Mouse (Mus musculus): ENCODE data around the gene Ccdc155. TPM values are rescaled to one million over a fixed set of nuclear protein-coding genes. Genes with fewer than 3 reads are reported as not detected.
A peak's percentile ranks its signal among the peaks of the same experiment; 100 is the strongest.
"Not testable (repeated sequence)": the region's sequence is repeated elsewhere in the genome, so short reads cannot be mapped to it uniquely, and the experiment has no call there.

Ccdc155 gene
- total RNA-seq, 4 experiments from 2014 or later, result 4.3 to 6.4 (median 5.4) TPM

DNA sequence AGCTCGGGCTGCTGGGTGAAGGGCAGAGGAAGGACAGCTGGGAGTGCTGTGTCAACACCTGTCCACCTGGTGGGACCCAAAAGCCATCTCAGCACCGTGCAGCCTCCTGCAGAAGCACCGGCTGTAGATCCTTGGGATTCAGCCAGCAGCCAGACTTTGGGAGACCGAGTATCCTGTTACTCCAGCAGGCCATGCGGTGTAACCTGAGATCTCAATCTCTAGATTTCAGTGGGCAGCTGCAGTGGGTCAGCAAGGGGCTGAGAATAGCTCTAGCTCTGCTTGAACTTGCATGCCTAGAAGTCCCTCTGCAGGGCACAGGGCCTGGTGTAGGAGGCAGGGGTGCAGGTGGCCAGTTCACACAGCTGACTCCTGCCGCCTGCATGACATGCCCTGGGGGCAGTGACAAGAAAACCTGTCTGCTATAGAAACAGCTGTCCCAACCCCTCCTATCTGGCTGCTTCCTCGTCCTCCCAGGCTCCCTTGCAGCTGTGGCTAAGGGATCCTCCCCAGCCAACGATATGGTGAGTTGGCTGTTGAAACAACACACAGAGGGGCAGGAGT lies 12.8 kb downstream of the Ccdc155 start:
- no peak for DNase-seq (ENCODE audit: low spot score in 2 of 2)

DNA sequence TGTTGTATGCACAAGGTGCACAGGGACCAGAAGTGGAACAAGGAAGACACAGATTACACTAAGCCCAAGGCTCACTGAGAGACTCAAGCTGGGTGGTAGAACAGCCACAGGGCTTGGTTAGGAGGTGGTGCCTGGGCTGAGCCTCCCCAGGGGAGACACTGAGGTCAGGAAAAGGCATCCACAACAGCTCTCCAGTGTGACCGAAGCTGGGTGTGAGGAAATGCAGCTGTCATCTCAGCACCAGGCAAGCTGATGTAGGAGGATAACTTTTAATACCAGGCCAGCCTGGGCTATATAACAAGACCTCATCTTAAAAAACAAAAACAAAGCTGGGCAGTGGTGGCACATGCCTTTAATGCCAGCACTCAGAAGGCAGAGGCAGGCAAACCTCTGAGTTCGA lies 13.5 kb downstream of the Ccdc155 start:
- no peak for DNase-seq (ENCODE audit: low spot score in 2 of 2)

DNA sequence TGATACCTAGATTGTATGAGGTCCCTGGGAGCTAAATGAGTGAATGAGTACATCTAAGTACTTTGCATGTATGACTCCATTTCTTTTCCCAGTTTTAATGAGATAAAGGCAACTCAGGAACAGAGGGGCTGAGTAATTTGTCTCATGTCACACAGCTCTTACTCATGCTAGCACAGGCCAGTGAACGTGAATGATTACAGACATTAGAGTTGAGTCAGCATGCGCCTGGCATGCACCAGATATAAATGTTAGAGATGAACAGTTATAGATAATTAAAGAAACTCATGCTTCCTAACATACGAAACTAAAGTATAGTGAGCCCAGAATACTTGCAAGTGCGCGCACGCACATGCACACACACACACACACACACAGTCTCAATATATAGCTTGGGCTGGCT lies 14.5 kb downstream of the Ccdc155 start:
- DNase-seq (ENCODE audit: low spot score in 2 of 2), result no peak

DNA sequence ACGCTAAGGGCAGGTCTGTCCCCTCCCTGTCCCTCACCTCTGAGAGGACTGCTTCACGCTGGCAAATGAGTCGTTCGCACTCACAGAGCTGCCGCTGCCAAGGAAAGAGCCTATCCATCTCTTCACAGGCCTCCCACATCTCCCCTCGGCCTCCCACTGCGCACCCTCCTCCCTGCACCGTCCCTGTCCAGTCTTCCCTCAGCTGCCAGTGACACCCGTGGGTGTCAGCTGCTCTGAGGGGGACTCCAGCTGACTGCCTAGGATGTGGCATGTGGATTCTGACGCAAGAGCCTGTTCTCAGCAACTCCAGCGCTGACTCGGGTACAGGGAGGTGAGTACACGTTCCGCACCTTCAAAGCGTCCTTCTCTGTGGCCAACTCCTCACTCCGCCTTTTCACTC lies 15.1 kb downstream of the Ccdc155 start:
- DNase-seq (ENCODE audit: low spot score in 2 of 2), result peak in 1 of 2 experiments; percentile 75

DNA sequence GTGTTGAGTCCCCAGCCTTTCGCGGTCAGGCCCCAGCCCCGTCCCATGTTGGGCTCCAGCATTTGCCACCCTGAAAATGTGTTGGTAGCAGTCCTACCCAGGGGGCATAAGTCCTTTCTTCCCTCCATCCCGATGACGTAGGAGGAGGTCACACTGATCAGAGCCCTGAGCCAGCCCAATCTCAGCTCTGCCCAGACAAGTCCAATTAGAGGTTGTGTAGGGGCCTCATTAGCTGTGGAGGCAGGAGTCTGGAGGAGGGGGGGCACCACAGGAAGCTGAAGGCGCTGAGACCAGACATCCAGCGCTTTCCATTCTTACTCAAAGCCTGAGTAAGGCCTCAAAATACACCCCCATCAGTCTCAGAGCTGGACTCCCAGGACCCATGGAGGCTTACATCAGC lies 18.8 kb downstream of the Ccdc155 start:
- DNase-seq (ENCODE audit: low spot score in 2 of 2), result no peak

DNA sequence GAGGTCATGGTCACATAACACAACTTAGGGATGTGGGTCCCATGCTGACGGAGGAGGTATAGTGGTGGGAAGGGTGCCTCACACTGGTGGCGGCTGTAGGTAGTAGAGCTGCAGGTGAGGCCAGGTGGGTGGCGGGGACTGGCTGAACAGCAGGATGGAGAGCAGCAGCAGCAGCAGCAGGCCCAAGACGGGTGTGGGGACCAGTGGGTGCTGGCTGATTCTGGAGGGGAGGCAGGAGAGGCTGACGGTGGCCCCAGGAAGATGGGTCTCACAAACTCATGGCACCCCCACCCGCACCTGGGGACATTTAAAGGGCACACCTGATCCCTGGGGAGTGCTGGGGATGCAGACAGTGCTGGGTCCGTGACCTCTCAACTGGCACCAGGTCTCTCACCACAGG lies 21.0 kb downstream of the Ccdc155 start:
- no peak for DNase-seq (ENCODE audit: low spot score in 2 of 2)

DNA sequence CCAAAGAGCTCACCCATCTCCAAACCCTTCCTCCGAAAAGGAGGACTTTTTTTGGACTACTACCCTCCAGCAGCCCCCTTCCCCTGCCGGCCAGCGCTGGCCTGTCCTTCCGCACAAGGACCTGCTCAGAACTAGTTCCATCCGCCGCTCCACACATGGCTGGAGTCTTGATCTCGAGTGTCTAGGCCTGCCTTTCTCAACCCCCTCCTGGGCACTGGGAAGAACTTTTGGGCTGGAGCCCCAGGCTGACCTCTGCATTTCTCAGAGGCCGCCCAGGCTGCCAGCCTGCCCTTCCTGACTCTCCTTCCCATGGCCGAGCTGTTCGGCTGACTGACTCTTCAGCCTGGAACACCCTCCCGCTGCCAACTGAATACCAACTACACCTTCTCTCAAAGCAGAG lies 22.1 kb downstream of the Ccdc155 start:
- DNase-seq (ENCODE audit: low spot score in 2 of 2), result no peak

DNA sequence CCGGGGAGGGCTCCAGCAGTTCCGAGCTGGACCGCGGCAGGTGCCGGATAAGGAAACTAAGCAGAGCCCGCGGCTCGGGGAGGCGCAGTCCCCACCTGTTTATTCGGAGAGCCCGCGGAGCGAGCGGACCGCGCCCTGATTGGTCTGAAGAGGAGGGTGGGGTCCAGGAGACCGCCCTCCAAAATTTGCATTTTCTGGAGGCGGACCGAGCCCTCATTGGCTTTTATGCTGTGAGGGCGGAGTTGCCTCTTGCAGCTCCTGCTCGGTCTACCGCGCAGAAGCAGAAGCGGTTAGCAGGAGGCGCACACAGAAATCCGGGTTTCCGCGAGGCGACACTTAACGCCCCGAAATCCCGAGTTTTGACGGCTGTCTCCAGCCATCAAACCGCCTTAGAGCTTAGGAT lies 22.5 kb downstream of the Ccdc155 start:
- DNase-seq (ENCODE audit: low spot score in 2 of 2), result peak; percentile 70 to 86

DNA sequence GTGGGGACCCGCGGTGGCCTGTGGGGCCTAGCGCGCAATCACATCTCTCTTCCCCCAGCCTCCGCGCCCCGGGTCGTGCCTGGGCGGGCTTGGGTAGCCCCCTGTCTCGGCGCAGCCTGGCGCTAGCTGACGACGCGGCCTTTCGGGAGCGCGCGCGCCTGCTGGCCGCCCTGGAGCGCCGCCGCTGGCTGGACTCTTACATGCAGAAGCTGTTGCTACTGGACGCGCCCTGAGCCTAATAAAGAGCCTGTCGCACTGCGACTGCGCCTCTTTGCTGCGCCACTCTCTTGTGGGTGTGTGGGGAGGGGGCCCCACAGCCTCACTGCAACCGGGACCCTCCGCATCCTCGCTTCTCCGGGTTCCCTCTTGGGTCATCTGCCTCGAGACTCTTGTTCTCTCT lies 23.2 kb downstream of the Ccdc155 start:
- DNase-seq (ENCODE audit: low spot score in 2 of 2), result no peak

DNA sequence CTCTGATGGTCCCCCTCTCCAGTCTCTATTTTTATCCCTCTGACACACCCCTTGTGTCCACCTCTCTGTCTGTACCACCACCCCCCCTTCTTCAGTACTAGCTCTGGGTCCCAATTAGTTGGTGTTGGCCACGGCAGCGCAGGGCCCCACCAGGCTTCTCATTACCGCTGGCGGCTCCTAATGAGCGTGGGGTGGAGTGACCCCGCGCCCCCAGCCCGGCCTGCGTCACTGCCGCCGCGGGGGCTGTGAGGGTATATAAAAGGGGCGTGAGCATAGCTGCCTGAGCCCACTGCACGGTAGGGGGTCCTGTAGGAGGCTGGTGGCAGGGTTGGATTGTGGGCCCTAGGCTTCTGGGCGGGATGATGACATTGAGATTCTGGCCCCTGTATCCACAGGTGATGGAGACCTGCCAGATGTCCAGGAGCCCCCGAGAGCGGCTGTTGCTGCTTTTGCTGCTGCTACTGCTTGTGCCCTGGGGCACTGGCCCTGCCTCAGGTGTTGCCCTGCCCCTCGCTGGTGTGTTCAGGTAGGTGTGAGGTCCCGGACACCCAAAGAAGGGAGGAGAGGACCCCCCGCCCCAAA lies 23.7 kb downstream of the Ccdc155 start, which contains the start of gene Pth2:
Pth2 (plus strand) TSS at position 100 of the 582 bp plus-strand sequence.
- no peak for DNase-seq (ENCODE audit: low spot score in 2 of 2)

DNA sequence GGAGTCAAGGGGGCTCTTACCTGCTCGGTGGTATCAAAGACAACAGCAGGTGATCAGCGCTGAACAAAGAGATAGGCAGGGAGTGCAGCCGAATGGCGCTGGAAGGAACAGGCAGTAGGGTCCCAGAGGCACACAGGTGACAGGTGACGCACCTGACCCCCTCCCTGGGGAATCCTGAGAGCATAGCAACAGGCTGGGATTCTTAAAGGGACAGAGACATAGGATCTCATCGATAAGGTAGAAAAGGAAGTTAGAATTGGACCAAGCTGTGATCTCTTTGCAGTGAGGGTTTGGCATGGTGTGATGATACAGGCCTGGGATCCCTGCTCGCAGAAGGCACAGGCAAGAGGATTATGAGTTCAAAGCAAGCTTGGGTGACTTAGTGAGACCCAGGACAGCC lies 25.2 kb downstream of the Ccdc155 start, which contains the start of gene Gfy:
Gfy (minus strand) TSS at position 101 of the 400 bp plus-strand sequence.
- DNase-seq (ENCODE audit: low spot score in 2 of 2), result no peak

DNA sequence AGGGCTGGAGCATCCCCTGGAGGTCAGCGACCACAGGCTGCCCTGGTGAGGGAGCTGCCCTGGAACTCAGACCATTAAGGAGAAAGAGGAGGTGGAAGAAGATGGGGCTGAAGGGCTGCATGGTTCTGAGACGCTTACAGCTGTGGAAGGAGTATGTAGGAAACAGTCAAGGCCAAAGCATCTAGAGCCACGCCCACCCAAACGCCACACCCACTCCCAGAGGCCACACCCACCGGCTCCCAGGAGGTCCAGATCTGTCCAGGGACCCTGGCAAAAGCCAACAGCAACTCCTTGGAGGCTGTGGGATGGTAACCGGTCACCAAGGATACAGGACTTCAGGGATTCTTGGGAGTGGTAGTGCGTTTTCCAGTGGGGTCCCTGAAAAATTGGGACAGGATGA lies 26.1 kb downstream of the Ccdc155 start:
- DNase-seq (ENCODE audit: low spot score in 2 of 2), result no peak

DNA sequence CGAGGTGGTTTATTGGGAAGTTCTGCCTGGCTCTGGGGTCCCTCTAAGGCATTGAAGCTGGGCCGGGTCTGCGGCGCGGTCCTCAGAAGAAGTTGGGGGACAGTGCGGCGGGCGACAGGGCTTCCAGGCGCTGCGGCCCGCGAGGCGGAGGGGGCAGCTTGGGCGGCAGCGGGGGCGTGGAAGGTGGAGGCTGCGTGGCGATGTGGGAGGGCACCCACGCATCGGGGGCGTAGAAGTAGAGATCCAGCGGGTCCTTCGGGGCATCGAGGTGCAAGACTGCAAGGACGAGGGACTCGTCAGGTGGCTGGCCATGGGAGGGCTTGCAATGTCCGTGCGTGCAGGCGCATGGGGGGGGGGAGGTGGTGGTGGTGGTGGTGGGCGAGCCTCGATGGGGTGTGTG lies 28.3 kb downstream of the Ccdc155 start:
- DNase-seq (ENCODE audit: low spot score in 2 of 2), result no peak

DNA sequence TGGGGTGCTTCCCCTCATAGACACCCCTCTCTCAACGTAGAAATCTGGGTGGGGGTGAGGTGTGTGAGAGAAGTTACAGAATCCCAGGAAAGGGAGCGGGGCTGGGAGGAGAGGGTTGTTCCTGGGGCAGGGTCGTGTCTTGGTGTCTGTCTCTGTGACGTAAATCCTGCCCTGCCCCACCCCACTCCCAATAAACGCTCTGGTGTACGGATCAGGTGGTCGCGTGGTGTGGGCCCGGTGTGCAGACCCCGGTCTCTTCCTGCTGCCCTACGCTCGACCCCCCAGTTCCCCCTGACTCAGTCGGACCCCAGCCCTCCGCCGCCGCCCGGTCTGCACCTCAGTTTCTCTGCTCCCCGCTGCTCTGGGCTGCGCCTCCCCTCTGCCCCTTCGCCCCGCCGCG lies 28.8 kb downstream of the Ccdc155 start:
- DNase-seq (ENCODE audit: low spot score in 2 of 2), result no peak

DNA sequence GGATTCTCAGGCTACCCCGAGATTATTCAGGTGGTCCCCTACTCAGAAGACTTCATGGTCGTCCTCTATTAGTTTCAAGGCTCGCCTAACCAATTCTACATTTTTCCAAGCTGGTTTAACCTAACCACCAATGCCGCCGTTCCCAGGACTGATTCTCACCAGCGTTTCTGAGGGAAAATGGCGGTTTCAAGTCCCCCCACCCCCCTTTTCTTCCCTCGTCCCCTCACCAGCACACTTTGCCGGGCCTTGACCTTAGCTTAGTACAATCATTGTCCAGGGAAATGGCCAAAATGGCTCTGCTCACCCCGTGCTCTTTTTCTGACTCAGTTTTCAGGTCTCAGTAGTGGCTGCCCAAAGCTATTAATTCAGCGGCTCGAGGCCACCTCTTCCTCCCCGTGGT lies 29.3 kb downstream of the Ccdc155 start:
- no peak for DNase-seq (ENCODE audit: low spot score in 2 of 2)

DNA sequence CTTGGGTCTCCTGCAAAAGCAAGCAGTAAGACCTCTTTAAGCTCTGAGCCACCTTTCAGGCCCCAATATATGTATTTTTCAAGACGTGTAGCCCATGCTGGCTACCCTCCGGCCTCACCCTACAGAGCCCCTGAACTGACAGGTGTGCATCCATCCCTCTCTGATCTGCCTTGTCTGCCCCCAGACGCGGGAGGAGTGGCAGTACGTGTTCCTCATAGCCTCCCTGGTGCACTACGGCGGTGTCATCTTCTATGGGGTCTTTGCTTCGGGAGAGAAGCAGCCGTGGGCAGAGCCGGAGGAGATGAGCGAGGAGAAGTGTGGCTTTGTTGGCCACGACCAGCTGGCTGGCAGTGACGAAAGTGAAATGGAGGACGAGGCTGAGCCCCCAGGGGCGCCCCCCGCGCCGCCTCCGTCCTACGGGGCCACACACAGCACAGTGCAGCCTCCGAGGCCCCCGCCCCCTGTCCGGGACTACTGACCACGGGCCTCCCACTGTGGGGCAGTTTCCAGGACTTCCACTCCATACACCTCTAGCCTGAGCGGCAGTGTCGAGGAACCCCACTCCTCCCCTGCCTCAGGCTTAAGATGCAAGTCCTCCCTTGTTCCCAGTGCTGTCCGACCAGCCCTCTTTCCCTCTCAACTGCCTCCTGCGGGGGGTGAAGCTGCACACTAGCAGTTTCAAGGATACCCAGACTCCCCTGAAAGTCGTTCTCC lies 30.0 kb downstream of the Ccdc155 start:
- no peak for DNase-seq (ENCODE audit: low spot score in 2 of 2)

DNA sequence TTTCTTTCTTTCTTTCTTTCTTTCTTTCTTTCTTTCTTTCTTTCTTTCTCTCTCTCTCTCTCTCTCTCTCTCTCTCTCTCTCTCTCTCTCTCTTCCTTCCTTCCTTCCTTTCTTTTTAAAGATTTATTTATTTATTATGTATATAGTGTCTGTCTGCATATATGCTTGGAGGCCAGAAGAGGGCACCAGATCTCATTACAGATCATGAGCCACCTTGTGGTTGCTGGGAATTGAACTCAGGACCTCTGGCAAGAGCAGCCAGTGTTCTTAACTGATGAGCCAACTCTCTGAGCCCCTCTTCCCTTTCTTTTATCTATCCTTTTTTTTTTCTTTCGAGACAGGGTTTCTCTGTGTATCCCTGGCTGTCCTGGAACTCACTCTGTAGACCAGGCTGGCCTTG lies 30.9 kb downstream of the Ccdc155 start:
- not testable (repeated sequence) for DNase-seq (ENCODE audit: low spot score in 2 of 2)

DNA sequence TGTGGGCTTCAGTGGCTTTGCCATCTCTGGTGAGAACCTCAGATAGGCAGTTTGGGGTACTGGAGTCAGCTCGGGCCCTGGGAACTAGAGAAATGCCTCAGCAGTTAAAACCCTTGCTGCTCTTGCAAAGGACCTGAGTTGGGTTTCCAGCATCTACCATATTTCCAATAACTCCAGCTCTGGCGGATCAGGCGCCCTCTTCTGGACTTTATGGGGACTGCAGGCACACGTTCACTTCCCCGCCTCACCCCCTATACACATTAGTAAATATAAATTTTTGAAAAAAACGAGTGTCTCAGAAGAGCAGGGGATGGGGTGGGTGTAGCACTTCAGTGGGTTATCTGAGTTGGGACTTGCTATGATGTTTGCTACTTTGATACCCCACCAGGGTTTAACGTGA lies 31.7 kb downstream of the Ccdc155 start:
- DNase-seq (ENCODE audit: low spot score in 2 of 2), result no peak

DNA sequence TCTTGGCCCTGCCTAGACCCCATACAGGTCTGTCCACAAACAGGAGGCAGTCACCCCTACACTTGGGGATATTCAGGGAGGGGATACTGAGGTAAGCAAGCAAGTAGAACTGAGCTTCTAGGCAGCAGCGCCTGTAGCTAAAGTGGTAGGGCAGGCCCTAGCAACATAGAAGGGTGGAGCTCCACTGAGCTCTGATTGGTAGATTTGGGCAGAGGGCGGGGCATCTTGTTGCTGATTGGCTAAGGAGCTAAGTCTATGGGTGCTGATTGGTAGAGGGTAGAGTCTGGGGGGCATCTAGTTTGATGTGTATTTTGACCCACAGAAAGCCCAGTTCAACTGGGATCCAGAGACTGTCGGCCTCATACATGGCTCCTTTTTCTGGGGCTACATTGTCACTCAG lies 35.2 kb downstream of the Ccdc155 start:
- peak in 1 of 2 experiments; percentile 73 for DNase-seq (ENCODE audit: low spot score in 2 of 2)

DNA sequence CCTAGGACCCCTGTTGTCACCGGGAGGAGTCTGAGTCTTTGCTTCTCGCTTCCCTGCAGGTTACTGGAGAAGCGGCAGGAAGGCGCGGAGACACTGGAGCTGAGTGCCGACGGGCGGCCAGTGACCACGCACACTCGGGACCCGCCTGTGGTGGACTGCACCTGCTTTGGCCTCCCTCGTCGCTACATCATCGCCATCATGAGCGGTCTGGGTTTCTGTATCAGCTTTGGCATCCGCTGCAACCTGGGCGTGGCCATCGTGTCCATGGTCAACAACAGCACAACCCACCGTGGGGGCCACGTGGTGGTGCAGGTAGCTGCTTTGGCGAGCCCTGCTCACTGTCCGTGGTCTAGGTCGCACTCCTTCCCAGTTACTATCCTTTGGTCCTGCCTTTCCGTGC lies 36.0 kb downstream of the Ccdc155 start:
- DNase-seq (ENCODE audit: low spot score in 2 of 2), result no peak

DNA sequence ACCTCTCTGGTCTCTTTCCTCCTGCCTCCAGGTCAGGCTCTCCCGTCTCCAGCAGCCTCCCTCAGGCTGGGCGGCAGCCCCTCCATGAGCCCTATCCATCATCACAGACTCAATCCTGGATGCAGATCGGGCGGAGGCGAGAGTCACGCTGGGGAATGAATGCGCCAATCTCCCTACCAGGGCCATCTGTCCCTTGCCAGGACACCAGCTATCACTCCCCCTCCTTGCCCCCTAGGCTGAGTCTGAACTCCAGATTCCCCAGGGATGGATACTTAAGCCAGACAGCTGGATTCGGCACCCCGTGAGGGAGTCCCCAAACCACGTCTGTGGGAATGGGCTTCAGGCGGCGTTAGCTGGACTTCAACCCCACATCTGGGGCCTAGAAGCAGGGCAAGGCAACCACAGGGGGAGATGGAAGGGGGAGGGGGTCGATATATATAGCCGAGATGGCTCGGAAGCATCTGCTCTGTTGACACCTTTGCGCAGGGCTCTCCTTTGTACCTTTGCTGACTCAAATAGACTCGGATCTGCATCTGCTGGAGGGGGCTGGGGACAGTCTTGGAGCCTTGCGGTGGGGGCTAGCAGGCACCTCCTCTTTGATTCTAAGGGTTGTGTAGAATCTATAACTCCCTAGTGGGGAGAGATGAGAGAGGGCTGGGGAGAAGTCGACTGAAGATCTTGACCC lies 36.8 kb downstream of the Ccdc155 start:
- DNase-seq (ENCODE audit: low spot score in 2 of 2), result peak in 1 of 2 experiments; percentile 70

DNA sequence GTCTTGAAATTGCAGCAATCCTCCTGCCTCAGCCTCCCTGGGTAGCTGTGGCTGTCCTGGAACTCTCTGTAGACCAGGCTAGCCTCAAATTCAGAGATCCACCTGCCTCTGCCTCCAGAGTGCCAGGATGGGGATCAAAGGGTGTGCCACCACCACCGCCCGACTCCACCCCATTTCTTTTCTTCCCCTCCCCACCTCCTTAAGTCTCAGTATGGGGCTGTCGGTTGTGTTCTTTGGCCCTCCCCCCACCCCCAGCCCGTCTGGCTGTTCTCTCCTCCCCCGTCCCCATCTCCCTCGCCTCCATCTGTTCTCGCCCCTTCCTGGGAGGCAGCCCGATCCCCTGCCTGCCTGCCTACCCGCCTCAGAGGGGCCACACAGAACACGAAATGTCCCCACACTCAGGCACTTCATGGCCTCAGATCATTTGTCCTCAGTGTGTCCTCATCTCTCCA lies 37.7 kb downstream of the Ccdc155 start:
- peak in 1 of 2 experiments; percentile 63 for DNase-seq (ENCODE audit: low spot score in 2 of 2)
